Mouse (Mus musculus) G1E (cell line): ENCODE measurements around the gene Rap2b.

Experiments used
- CTCF ChIP-seq: IDR thresholded peaks from 2 replicates; pipeline ENCODE4 v1.5.1; 2012; ENCODE audit warnings: low read depth, low read length, inconsistent platforms, mixed read lengths
- GATA1 ChIP-seq: IDR thresholded peaks from 2 replicates; pipeline ENCODE4 v1.6.1; 2012; ENCODE audit warnings: borderline replicate concordance, low read length, inconsistent platforms, mixed read lengths
- POLR2AphosphoS5 ChIP-seq: IDR thresholded peaks from 2 replicates; pipeline ENCODE4 v1.6.1; 2012; ENCODE audit warnings: low read depth, low read length, inconsistent platforms; ENCODE audit not compliant: insufficient replicate concordance

- no peak for TF ChIP-seq CTCF
- no peak for TF ChIP-seq GATA1
- TF ChIP-seq POLR2AphosphoS5: no peak
These were observed 21.1 kb upstream of the Rap2b start for GRCm38 (mm10) chr3:61340321-61340720.
